Mouse (Mus musculus): ENCODE measurements around the gene Acox2. TPM values are rescaled to one million over a fixed set of nuclear protein-coding genes. Genes with fewer than 3 reads are reported as not detected.

Gene Acox2
- total RNA-seq, 2 experiments from 2014 or later: 0.08 TPM; not detected in 1

GRCm38 (mm10) chr14:8251330-8251885 is 7.7 kb downstream of the Acox2 start:
- no peak for DNase-seq
- intact Hi-C loops (cut with DNase I; ENCODE audit: low total_unique reads): no loop called here

DNA sequence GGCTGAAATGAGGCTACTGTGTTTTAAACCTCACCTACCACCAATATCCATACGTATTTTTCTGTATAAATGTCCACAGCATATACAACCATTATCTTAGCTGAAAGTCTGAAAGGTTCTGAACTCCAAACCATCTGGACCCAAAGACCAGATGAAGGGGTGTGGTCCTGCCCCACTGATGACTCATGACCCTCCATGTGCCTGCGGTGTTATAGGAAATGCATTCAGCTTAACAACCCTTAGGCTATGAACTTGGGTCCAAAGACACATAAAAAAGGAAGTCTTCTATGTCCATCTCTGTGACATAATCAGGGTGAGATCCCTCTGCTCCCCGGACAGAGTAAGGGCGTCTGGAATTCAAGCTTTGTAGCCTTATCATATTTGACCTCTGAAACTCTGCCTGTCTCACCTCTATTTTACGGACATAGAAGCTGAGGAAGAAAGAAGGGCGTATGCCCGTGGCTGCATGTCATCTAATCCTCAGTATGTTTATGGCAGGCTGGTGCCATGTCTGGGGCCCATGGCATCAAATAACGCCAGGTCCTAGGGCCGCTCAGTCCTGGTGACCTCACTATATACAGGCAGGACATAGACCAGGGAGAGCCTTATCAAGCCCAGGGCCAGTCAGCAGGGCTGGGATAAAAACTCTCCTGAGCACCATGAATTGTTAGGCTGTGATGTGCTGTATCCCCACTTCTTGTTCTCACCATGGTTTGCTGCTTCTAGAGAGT is 8.8 kb downstream of the Acox2 start:
- no peak for DNase-seq
- intact Hi-C loops (cut with DNase I; ENCODE audit: low total_unique reads): no loop called here

DNA sequence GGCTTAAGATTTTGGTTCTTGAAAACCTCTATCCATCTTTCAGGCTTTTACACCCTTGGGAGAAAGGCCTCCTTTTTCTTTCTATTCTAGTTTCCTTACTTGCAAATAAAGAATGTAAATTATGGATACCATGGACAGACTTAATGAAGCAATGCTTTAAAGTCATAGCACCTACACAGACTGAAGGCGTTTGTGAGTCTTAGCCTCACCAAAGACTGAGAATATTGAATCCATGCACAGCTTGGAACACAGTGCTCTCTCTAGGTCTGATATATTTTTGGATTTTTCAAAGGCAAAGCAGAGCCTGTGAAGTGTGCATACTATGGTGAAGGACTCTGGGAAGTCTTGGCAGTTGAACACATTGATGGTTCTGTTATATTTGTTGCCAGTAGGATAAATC is 9.9 kb downstream of the Acox2 start:
- intact Hi-C loops (cut with DNase I; ENCODE audit: low total_unique reads): loop anchor here (10.0 kb wide), 1 partner anchor 96 kb away; no protein-coding TSS in a partner anchor
- DNase-seq: no peak

DNA sequence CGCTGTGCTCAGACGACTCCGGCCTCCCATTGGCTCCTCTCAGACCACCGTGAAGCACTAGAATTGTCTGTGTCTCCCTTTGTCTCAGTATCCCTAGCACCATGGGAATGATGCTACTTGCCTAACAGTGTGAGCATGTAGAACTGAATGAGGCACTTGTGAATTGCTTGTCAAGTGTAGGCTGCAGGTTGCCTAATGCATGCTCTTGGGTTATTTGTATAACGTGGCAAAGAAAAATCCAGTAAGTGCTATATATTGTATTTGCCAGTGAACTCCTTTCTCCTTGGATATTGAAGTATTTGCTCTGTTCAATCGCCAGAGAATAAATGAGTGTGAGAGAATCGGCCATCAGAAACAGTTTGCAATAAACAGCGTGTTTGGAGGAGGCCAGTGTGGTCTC is 12.3 kb downstream of the Acox2 start:
- no peak for DNase-seq
- intact Hi-C loops (cut with DNase I; ENCODE audit: low total_unique reads): loop anchor here (10.0 kb wide), 1 partner anchor 98 kb away; no protein-coding TSS in a partner anchor

- intact Hi-C loops (cut with DNase I; ENCODE audit: low total_unique reads): loop anchor here (10.0 kb wide), 1 partner anchor 101 kb away; no protein-coding TSS in a partner anchor
- no peak for DNase-seq
Measured at GRCm38 (mm10) chr14:8244211-8244611, 14.9 kb downstream of the Acox2 start.

GRCm38 (mm10) chr14:8243136-8243888 is 15.8 kb downstream of the Acox2 start:
- DNase-seq: no peak
- intact Hi-C loops (cut with DNase I; ENCODE audit: low total_unique reads): loop anchor here (10.0 kb wide), 1 partner anchor 101 kb away; no protein-coding TSS in a partner anchor

DNA sequence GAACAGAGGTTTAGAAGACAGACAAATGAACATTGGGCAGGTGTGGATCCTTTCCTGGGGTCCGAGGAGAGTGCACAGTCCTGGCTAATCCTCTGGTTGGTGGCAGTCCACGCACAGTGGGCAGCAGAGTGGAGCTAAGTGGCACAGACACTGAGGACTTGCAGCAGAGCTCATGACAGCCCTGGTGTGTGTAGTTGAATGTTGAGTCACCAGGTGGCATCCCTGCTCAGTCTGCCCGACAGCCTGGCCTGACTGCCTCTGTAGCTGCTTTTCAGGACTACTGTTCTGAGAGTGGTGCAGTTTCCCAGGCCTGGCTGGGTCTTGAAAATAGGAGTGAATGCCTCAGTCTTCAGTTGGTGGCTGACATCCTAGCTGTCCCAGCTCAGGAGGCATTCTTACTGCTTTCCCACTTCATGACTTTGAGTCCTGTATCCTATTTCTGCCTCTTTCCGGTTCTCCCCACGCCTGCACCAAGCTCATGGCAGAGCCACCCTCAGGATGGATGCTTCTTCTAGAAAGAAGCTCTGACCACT is 16.7 kb downstream of the Acox2 start:
- intact Hi-C loops (cut with DNase I; ENCODE audit: low total_unique reads): loop anchor here (10.0 kb wide), 1 partner anchor 102 kb away; no protein-coding TSS in a partner anchor
- DNase-seq: no peak

DNA sequence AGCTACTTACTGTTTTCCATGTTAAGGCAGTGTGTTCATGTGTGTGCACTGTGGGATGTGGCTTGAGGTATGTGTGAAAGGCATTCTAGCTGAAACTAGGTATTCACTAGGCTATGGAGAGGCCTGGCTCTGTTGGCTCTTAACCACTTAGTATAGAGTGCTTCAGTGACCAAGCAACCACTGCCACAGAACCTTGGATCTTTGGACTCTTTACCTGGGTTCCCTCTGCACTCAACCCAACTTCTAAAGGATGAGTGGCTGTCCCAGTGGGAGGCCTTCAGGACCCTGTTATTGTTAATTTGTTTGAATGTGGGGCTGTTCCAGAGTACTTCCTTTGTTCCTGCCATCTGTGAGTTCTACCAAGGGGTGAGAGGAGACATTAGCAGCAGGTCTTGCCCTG is 17.3 kb downstream of the Acox2 start:
- intact Hi-C loops (cut with DNase I; ENCODE audit: low total_unique reads): loop anchor here (10.0 kb wide), 1 partner anchor 103 kb away; no protein-coding TSS in a partner anchor
- no peak for DNase-seq

DNA sequence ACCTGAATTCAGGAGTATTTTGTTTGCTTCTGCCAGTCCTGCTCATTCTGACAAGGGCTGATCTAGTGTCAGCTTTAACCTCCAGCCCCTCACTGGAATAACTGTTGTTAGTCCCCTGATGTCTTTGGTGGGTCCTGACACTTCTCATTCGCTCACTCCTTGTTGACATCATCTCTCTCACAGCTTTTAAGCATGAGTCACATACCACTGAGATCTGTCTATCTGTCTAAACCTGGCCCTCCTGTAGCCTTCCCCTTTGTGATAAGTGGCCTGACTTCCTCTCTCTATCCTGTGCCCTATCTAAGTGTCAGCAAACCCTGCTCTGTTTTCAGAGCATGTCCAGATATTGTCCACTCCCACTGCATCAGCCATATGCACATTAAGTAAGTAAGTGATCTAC is 25.9 kb downstream of the Acox2 start:
- intact Hi-C loops (cut with DNase I; ENCODE audit: low total_unique reads): no loop called here
- no peak for DNase-seq

- intact Hi-C loops (cut with DNase I; ENCODE audit: low total_unique reads): no loop called here
Measured at GRCm38 (mm10) chr14:8232155-8232910, 26.8 kb downstream of the Acox2 start.

GRCm38 (mm10) chr14:8229367-8230019 is 29.7 kb downstream of the Acox2 start:
- no peak for DNase-seq
- intact Hi-C loops (cut with DNase I; ENCODE audit: low total_unique reads): no loop called here

More at GRCm38 (mm10) chr14:8232155-8232910, 26.8 kb downstream of the Acox2 start:
- DNase-seq: no peak

GRCm38 (mm10) chr14:8224805-8225204 is 34.3 kb downstream of the Acox2 start:
- intact Hi-C loops (cut with DNase I; ENCODE audit: low total_unique reads): no loop called here
- no peak for DNase-seq

- intact Hi-C loops (cut with DNase I; ENCODE audit: low total_unique reads): no loop called here
- no peak for DNase-seq
Measured at GRCm38 (mm10) chr14:8223506-8224293, 35.5 kb downstream of the Acox2 start.

DNA sequence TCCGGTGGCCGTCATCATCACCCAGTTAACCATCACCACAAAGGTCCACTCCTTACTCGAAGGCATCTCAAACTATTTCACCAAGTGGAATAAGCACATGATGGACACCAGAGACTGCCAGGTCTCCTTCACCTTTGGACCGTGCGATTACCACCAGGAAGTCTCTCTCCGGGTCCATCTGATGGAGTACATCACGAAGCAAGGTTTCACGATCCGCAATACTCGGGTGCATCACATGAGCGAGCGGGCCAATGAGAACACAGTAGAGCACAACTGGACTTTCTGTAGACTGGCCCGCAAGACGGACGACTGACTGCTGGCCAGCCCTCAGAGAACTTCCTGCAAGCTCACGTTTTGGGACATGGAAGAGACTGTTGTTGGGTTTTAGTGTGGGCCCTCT is 36.6 kb downstream of the Acox2 start:
- intact Hi-C loops (cut with DNase I; ENCODE audit: low total_unique reads): no loop called here
- no peak for DNase-seq

DNA sequence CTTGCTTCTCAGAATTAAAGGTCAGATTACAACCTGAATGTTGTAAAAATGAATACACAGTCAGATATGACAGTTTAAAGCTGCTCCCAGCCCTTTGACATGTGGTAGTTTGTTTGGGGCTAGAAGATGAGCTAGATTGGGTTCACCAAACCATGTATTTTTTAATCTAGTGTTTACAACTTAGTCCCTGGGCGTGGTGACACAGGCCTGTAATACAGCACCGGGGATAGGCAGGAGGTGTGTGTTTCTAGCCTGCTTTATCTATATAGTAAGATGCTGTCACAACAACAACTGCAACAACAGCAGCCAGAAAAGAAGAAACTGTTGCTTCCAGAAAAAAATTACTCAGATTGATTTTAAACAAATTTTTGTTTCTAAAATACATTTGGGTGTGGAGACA is 38.2 kb downstream of the Acox2 start:
- intact Hi-C loops (cut with DNase I; ENCODE audit: low total_unique reads): no loop called here
- no peak for DNase-seq

DNA sequence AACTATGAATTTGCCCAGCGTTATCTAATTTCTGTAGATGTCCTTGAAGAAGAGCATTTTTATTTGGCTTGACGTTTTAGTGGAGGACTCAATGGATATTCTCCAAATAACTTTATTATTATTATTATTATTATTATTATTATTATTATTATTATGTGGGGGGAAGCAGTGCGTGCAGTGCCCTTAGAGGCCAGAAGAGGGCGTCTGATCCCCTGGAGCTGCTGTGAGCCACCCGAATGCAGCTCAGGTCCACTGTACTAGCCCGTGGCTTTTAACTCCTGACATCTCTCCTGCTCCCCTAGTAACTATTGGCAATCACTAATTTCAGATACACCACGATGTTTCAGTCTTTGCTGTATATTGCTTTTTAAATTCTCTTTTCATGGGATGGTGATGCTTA is 38.8 kb downstream of the Acox2 start:
- intact Hi-C loops (cut with DNase I; ENCODE audit: low total_unique reads): no loop called here

DNA sequence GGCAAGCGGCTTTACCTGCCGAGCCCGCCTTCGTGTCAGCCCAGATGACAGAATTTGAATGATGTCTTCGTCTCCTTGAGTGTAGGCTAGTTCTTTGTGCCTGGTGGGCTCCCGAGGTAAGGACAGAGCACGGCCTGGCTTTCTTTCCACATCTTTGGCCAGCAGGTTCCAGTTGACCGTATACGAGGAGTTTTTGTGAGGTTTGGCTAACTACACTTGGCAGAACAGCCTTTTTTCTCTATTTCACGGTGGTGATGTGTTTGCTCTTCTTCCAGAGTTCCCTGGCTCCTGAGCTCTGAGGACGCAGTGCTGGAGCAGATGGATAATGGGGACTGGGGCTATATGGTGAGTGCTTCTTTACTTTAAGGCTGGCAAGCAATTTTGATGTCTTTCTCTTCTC is 39.3 kb downstream of the Acox2 start:
- intact Hi-C loops (cut with DNase I; ENCODE audit: low total_unique reads): no loop called here
- no peak for DNase-seq

More for the DNA sequence above, 38.8 kb downstream of the Acox2 start:
- DNase-seq: no peak

DNA sequence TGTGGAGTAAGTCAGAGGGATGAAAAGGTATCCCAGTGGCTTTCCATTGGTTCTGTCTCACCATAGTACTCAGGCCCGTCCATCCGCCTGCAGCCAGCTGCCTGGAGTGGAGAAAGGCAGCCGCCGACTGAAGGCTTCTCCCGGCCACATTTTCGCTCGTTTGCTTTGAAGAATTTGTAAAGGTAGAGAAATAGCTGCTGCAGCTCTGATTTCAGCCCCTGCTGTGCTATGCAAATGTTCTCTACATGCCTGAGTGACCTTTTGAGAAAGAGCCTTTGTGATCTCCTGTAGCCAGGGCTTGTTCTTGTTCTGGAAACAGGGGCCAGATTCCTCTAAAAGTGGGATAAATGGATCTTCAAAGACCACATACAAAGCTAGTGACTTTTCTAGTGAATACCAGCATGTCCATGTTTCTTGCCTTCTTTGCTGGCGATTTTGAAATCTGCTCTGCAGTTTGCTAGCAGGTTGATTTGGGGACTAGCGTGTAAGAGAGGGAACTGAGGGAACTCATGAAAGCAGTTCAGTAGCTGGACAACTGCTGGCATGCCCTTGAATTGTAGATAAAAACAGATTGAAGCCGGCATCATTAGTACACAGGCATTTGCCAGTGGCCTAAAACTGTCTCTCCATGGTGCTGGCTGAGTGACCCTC is 40.3 kb downstream of the Acox2 start:
- intact Hi-C loops (cut with DNase I; ENCODE audit: low total_unique reads): no loop called here
- DNase-seq: no peak
